Mouse (Mus musculus) bone marrow, adult 2 months (tissue): ENCODE results near the gene Tbc1d10a.

ENCODE experiments used
- CTCF ChIP-seq: fragments of 200-500 bp; IDR thresholded peaks from 2 replicates; pipeline ENCODE4 v1.5.1; 2011; ENCODE audit warnings: low read length, control low read depth; ENCODE audit not compliant: control insufficient read depth, insufficient read depth
- POLR2A ChIP-seq: fragments of 200-500 bp; IDR thresholded peaks from 2 replicates; pipeline ENCODE4 v1.6.1; 2011; ENCODE audit warnings: low read depth, mild to moderate bottlenecking, control low read depth, low read length, borderline replicate concordance; ENCODE audit not compliant: control insufficient read depth

- no peak for TF ChIP-seq CTCF
- TF ChIP-seq POLR2A, result no peak
Observed at GRCm38 (mm10) chr11:4142352-4142751, 44.2 kb upstream of the Tbc1d10a start.
